In the genomic region with DNA sequence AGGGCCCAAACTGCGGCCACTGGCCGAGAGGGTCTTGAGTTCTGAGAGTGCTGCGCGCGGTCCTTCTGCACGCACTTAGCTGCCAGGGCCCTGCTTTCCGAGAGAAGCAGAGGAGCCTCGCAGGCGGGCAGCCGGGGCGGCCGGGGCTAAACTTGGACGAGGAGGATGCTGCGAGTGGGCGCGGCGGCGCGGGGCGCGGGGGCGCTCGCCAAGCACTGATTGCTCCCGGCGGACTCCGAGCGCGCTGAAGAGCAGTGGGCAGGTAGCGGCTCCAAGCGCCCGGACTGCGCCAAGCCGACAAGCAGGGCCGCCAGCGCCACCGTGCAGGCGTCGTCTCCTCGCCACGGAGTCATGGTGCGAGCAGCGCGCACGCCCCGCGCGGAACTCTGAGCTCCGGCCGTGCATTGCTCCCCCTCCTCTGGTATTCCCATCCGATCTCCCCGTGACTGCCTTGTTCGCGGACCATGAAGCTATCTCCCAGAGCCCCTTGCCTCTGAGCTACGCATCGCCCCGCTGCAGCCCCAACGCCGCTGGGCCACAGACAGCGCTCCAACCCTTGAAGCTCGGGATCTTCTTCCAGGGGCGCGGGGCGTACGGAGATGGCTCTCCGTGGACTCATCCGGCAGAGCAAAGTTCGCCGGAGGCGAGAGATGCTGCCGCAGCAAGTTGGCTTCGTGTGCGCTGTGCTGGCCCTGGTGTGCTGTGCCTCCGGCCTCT, we compare ENCODE assay signal across 8 mouse cellular contexts. TPM values are rescaled to one million over a fixed set of nuclear protein-coding genes. Genes with fewer than 3 reads are reported as not detected.
DNase-seq lines count a peak whose midpoint lies in the region; ATAC-seq and TF ChIP-seq lines count a peak whose summit lies in the region.

No protein-coding gene starts in this region.

- H3K27ac ChIP-seq in brown adipose tissue, adult 24 weeks (replicated peaks; ENCODE audit: low read depth, low read length), result no peak overlapping the region
- H3K27ac ChIP-seq in forebrain, embryonic 12.5 days, result no peak overlapping the region
- H3K27ac ChIP-seq in heart, postnatal 0 days (ENCODE audit: low read depth), result no peak overlapping the region
- no peak overlapping the region for H3K27ac ChIP-seq in liver, embryonic 14.5 days
- H3K27ac ChIP-seq in neural tube, embryonic 13.5 days (replicated peaks), result no peak overlapping the region

- H3K36me3 ChIP-seq in C2C12 (ENCODE audit: control insufficient read depth, insufficient read depth), result no peaks in the 10 kb centered on the region
- H3K36me3 ChIP-seq in forebrain, embryonic 12.5 days (replicated peaks), result no peaks in the 10 kb centered on the region
- H3K36me3 ChIP-seq in heart, postnatal 0 days (replicated peaks; ENCODE audit: control insufficient read depth, insufficient read depth, low read length), result no peaks in the 10 kb centered on the region
- H3K36me3 ChIP-seq in liver, embryonic 14.5 days (replicated peaks; ENCODE audit: control insufficient read depth, insufficient read depth, low read depth), result no peaks in the 10 kb centered on the region
- no peaks in the 10 kb centered on the region for H3K36me3 ChIP-seq in neural tube, embryonic 13.5 days

- peak; percentile 88 for ATAC-seq in forebrain, embryonic 12.5 days (ENCODE audit: low FRiP score)
- ATAC-seq in heart, postnatal 0 days (ENCODE audit: insufficient read depth, low read depth), result peak; percentile 88
- ATAC-seq in liver, embryonic 14.5 days (ENCODE audit: insufficient read depth), result no peak
- ATAC-seq in neural tube, embryonic 13.5 days (ENCODE audit: low read depth), result peak; percentile 88

- DNase-seq in heart, postnatal 0 days (ENCODE audit: low spot score), result peak; percentile 56
- peak; percentile 19 to 55 for DNase-seq in kidney, postnatal 25 days
- DNase-seq in liver, embryonic 14.5 days (ENCODE audit: low read depth in 3 of 3, low spot score in 3 of 3), result no peak
- no peak for DNase-seq in MN1 (ENCODE audit: low spot score)

- no peak overlapping the region for H3ac ChIP-seq in C2C12 (ENCODE audit: control insufficient read depth, insufficient read length, low read depth)

- no peak overlapping the region for H3K4me3 ChIP-seq in C2C12 (ENCODE audit: insufficient read depth, poor library complexity, severe bottlenecking)
- peak overlapping the region; percentile 35 for H3K4me3 ChIP-seq in brown adipose tissue, adult 24 weeks (ENCODE audit: insufficient read depth, low read depth, low read length)
- H3K4me3 ChIP-seq in forebrain, embryonic 12.5 days (replicated peaks), result peak overlapping the region; percentile 54
- peak overlapping the region; percentile 60 for H3K4me3 ChIP-seq in heart, postnatal 0 days (ENCODE audit: low read depth, low read length)
- H3K4me3 ChIP-seq in liver, embryonic 14.5 days (ENCODE audit: insufficient read depth in 1 of 2, low read depth in 2 of 2, low read length in 2 of 2), result peak overlapping the region; percentile 6 to 34; a peak in 2 of 4 replicates
- peak overlapping the region; percentile 48 for H3K4me3 ChIP-seq in neural tube, embryonic 13.5 days

- peaks cover 59% of the 10 kb centered on the region for H3K27me3 ChIP-seq in C2C12 (ENCODE audit: control insufficient read depth, insufficient read depth, insufficient read length)
- H3K27me3 ChIP-seq in forebrain, embryonic 12.5 days, result peaks cover 68% of the 10 kb centered on the region
- H3K27me3 ChIP-seq in heart, postnatal 0 days (ENCODE audit: control insufficient read depth, insufficient read depth, low read length), result peaks cover 37% of the 10 kb centered on the region
- H3K27me3 ChIP-seq in liver, embryonic 14.5 days (ENCODE audit: control insufficient read depth, insufficient read depth, low read length), result peaks cover 37% of the 10 kb centered on the region
- peaks cover 77% of the 10 kb centered on the region for H3K27me3 ChIP-seq in neural tube, embryonic 13.5 days

- H3K79me2 ChIP-seq in C2C12 (ENCODE audit: control insufficient read depth, insufficient read depth), result no peaks in the 10 kb centered on the region

- H3K4me2 ChIP-seq in forebrain, embryonic 12.5 days, result peak overlapping the region; percentile 98
- H3K4me2 ChIP-seq in heart, postnatal 0 days (ENCODE audit: low read depth, low read length), result peak overlapping the region; percentile 98
- H3K4me2 ChIP-seq in liver, embryonic 14.5 days (ENCODE audit: low read depth), result peak overlapping the region; percentile 56
- H3K4me2 ChIP-seq in neural tube, embryonic 13.5 days, result peak overlapping the region; percentile 96

- no peak for TF ChIP-seq EP300 in heart, postnatal 0 days (IDR thresholded peaks at IDR 0.05; ENCODE audit: low read depth)
- no peak for TF ChIP-seq EP300 in liver, embryonic 14.5 days (IDR thresholded peaks at IDR 0.05; ENCODE audit: low read depth)

- WGBS in forebrain, embryonic 12.5 days, result under 1% methylated on average over 73 of the region's 73 CpGs
- under 1% methylated on average over 71 of the region's 73 CpGs for WGBS in heart, postnatal 0 days
- under 1% methylated on average over 72 of the region's 73 CpGs for WGBS in liver, embryonic 14.5 days (ENCODE audit: insufficient replicate concordance)
- under 1% methylated on average over 69 of the region's 73 CpGs for WGBS in neural tube, embryonic 13.5 days

- peak overlapping the region; percentile 51 for H3K9ac ChIP-seq in forebrain, embryonic 12.5 days
- H3K9ac ChIP-seq in heart, postnatal 0 days (replicated peaks; ENCODE audit: low read depth, low read length), result peak overlapping the region; percentile 45; the same call in 1 of the 2 replicates
- no peak overlapping the region for H3K9ac ChIP-seq in liver, embryonic 14.5 days (replicated peaks)
- peak overlapping the region; percentile 63 for H3K9ac ChIP-seq in neural tube, embryonic 13.5 days

- H3K4me1 ChIP-seq in brown adipose tissue, adult 24 weeks (ENCODE audit: control insufficient read depth, insufficient read depth, insufficient read length, low read length), result peaks cover 3% of the 10 kb centered on the region; the same call in 1 of the 2 replicates
- H3K4me1 ChIP-seq in forebrain, embryonic 12.5 days, result peaks cover 22% of the 10 kb centered on the region
- H3K4me1 ChIP-seq in heart, postnatal 0 days (ENCODE audit: control insufficient read depth, insufficient read depth), result no peaks in the 10 kb centered on the region
- H3K4me1 ChIP-seq in liver, embryonic 14.5 days (replicated peaks; ENCODE audit: control insufficient read depth in 2 of 2, insufficient read depth in 2 of 2, low read length in 1 of 2), result no peaks in the 10 kb centered on the region
- H3K4me1 ChIP-seq in neural tube, embryonic 13.5 days (replicated peaks), result peaks cover 28% of the 10 kb centered on the region

- peak; percentile 4 for TF ChIP-seq CTCF in C2C12 (IDR thresholded peaks at IDR 0.05; ENCODE audit: control insufficient read depth, insufficient read depth, insufficient read length)
- TF ChIP-seq CTCF in heart, postnatal 0 days (IDR thresholded peaks at IDR 0.05; ENCODE audit: low read depth), result peak; percentile 38
- peak; percentile 27; the same call in 1 of the 2 replicates for TF ChIP-seq CTCF in liver, embryonic 14.5 days (IDR thresholded peaks at IDR 0.05; ENCODE audit: low read depth)

- no peaks in the 10 kb centered on the region for H3K79me3 ChIP-seq in C2C12 (ENCODE audit: low read depth)

- no peaks in the 10 kb centered on the region for H3K9me3 ChIP-seq in forebrain, embryonic 12.5 days
- no peaks in the 10 kb centered on the region for H3K9me3 ChIP-seq in heart, postnatal 0 days (replicated peaks; ENCODE audit: control insufficient read depth, low read length)
- H3K9me3 ChIP-seq in liver, embryonic 14.5 days (ENCODE audit: control insufficient read depth, low read length), result no peaks in the 10 kb centered on the region
- H3K9me3 ChIP-seq in neural tube, embryonic 13.5 days, result no peaks in the 10 kb centered on the region

TF ChIP-seq in C2C12, 6 proteins besides CTCF, POLR2A, EP300 and RAD21:
- TF ChIP-seq MAX (IDR thresholded peaks at IDR 0.05) (no peak), FOSL1 (IDR thresholded peaks at IDR 0.05; ENCODE audit: insufficient read depth, low read length, poor library complexity, severe bottlenecking) (no peak)

RNA-seq across cellular contexts. Expression of a gene that starts 0.4 kb away (rescaled TPM):
- polyA plus RNA-seq in C2C12 (2012; fragmentation: generic; extraction: Trizol), result not detected
- not detected in 2 replicates for polyA plus RNA-seq in brown adipose tissue, adult 24 weeks (2012; ENCODE audit: insufficient read depth, insufficient read length, missing spikeins)
- polyA plus RNA-seq in forebrain, embryonic 12.5 days (2016; fragmentation: Nextera tagmentation; extraction: Ambion mirVana), result 0.31 and 0.40 TPM in 2 replicates
- total RNA-seq in heart, postnatal 0 days (2014; rRNA removed; ENCODE audit: low replicate concordance), result 0.99 and 4.0 TPM in 2 replicates
- 2.2 and 2.3 TPM in 2 replicates for polyA plus RNA-seq in heart, postnatal 0 days (2015; fragmentation: Nextera tagmentation; extraction: Ambion mirVana)
- 0.08 and 0.10 TPM in 2 replicates for polyA plus RNA-seq in liver, embryonic 14.5 days (2012; rRNA removed)
- polyA plus RNA-seq in liver, embryonic 14.5 days (2014; fragmentation: Nextera tagmentation; extraction: Ambion mirVana), result 0.08 and 0.13 TPM in 2 replicates
- polyA plus RNA-seq in neural tube, embryonic 13.5 days (2015; fragmentation: Nextera tagmentation; extraction: Ambion mirVana), result 0.85 and 0.89 TPM in 2 replicates

Comparison
In these comparisons a context has a peak if more than half of its experiments do, and no peak if none do; other contexts are left out.
1. DNase-seq: peak in heart, postnatal 0 days (single experiment) and kidney, postnatal 25 days (2 of 2); none in liver, embryonic 14.5 days (0 of 3) and MN1 (single experiment).
2. Peak in every context shown above with its lines, with median percentiles within 50 percentile points of each other: CTCF ChIP-seq and H3K4me2 ChIP-seq.